Mouse (Mus musculus): ENCODE results near the gene Rapgef3. TPM values are rescaled to one million over a fixed set of nuclear protein-coding genes. Genes with fewer than 3 reads are reported as not detected.

Rapgef3 gene
- polyA plus RNA-seq (2015; fragmentation: Nextera tagmentation; extraction: Ambion mirVana), result 6.9 and 7.8 TPM in 2 replicates

DNA sequence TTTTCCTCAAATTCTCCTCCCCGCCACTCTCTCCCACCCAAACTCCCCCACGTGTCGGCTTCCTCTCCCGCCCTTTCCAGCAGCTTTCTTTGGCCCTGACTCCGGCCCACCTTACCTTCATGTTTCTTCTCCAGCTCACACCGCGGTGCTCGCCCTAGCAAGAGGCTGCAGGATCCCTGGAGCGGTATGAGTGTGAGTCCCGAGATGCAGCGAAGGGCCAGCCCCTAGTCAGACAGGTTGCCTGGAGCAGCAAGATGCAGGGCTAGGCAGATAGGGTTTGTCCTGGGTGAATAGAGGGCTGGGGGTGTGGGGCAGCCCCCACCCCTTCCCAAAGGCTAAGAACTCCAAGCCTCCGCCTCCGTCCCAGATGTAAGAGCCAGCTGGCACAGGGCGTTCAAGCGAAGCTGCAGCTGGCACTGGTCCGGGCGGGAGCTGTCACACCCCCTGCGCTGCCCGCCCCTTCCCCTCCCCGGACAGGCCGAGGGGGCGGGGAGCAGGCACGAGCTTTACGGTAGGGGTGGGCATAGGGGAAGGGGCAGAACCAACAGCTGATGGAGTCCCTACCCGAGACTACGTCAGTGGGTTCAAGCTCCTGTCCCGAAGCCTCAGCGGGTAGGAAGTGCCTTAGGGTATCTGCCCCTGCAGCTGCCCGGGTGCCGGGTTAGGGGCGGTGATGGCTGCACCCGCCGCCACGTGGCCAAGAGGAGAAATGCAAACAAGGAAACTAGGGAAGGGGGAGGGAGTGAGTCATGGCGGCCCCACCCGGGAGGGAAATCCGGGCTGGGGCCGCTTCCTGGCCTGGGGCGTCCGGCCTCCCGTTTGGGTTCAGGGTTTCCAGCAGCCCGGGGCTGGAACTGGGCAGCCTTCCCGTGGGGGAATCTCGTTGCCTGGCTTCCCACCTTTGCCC lies at the start of gene Rapgef3:
TSS of gene Rapgef3 (minus strand) at position 693 of the 907 bp plus-strand sequence.
- no peaks in the 10 kb centered on the region for H3K9me3 ChIP-seq
- H3K4me2 ChIP-seq (replicated peaks), result peak within 1 kb of the TSS; percentile 97
- WGBS, result 1% methylated on average over 44 of the region's 44 CpGs
- H3K4me3 ChIP-seq (replicated peaks), result peak within 1 kb of the TSS; percentile 52
- H3K27ac ChIP-seq, result peak within 1 kb of the TSS; percentile 40
- H3K27me3 ChIP-seq (replicated peaks), result peaks cover 21% of the 10 kb centered on the region
- H3K4me1 ChIP-seq (replicated peaks), result peaks cover 30% of the 10 kb centered on the region
- H3K36me3 ChIP-seq, result no peaks in the 10 kb centered on the region
- peak within 1 kb of the TSS; percentile 51 for H3K9ac ChIP-seq
- peak; percentile 81 for ATAC-seq

- 90% methylated on average over 17 of the region's 17 CpGs for WGBS
Measured at GRCm38 (mm10) chr15:97816199-97816994, 48.6 kb upstream of the Rapgef3 start.

GRCm38 (mm10) chr15:97815254-97815653 lies 47.5 kb upstream of the Rapgef3 start:
- Histone ChIP-seq H3K4me1 (replicated peaks) (peaks cover 30% of the 10 kb centered on the region), H3K4me3 (replicated peaks) (no peak overlapping the region), H3K36me3 (peaks cover 5% of the 10 kb centered on the region; the same call in 1 of the 2 replicates), H3K27me3 (replicated peaks) (no peaks in the 10 kb centered on the region), H3K9me3 (no peaks in the 10 kb centered on the region), H3K9ac (no peak overlapping the region), H3K4me2 (replicated peaks) (no peak overlapping the region), H3K27ac (no peak overlapping the region)
- WGBS, result 90% methylated on average over 4 of the region's 4 CpGs
- ATAC-seq, result no peak

More at GRCm38 (mm10) chr15:97816199-97816994, 48.6 kb upstream of the Rapgef3 start:
- Histone ChIP-seq H3K36me3 (no peaks in the 10 kb centered on the region), H3K27ac (no peak overlapping the region), H3K27me3 (replicated peaks) (no peaks in the 10 kb centered on the region), H3K4me1 (replicated peaks) (peaks cover 39% of the 10 kb centered on the region), H3K4me3 (replicated peaks) (no peak overlapping the region), H3K9ac (no peak overlapping the region), H3K9me3 (no peaks in the 10 kb centered on the region), H3K4me2 (replicated peaks) (no peak overlapping the region)
- ATAC-seq, result no peak

DNA sequence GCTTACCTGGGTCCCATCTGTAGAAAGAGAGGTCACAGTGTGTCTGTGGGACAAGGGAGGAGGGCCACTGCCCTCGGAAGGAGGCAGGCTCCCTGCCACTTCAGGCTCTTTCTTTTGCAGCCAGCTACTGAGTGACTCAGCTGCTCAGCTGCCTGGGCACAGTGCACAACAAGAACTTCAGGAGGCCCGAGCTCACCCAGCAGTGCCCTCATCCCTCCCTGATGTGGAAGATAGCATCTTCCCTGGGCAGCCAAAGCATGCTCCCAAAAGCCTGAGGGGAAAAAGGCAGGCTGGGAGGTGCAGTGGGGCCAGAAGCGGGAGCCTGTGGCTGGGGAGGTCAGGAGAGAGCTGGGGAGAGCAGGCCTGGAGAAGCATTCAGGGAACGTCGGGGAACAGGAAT lies 46.9 kb upstream of the Rapgef3 start:
- no peak overlapping the region for H3K9ac ChIP-seq
- peaks cover 30% of the 10 kb centered on the region for H3K4me1 ChIP-seq (replicated peaks)
- no peaks in the 10 kb centered on the region for H3K27me3 ChIP-seq (replicated peaks)
- no peak overlapping the region for H3K4me3 ChIP-seq (replicated peaks)
- WGBS, result 61% methylated on average over 5 of the region's 5 CpGs
- peak overlapping the region; percentile 25; the same call in 1 of the 2 replicates for H3K27ac ChIP-seq
- ATAC-seq, result no peak
- H3K9me3 ChIP-seq, result no peaks in the 10 kb centered on the region
- H3K36me3 ChIP-seq, result peaks cover 8% of the 10 kb centered on the region; the same call in 1 of the 2 replicates
- no peak overlapping the region for H3K4me2 ChIP-seq (replicated peaks)

- Histone ChIP-seq H3K36me3 (peaks cover 12% of the 10 kb centered on the region; the same call in 1 of the 2 replicates), H3K9ac (no peak overlapping the region; the same call in 1 of the 2 replicates), H3K27ac (peak overlapping the region; percentile 41), H3K4me1 (replicated peaks) (peaks cover 30% of the 10 kb centered on the region), H3K4me2 (replicated peaks) (peak overlapping the region; percentile 37), H3K4me3 (replicated peaks) (no peak overlapping the region), H3K9me3 (no peaks in the 10 kb centered on the region), H3K27me3 (replicated peaks) (no peaks in the 10 kb centered on the region)
- ATAC-seq, result peak; percentile 52; the same call in 1 of the 2 replicates
- 34% methylated on average over 21 of the region's 21 CpGs for WGBS
Measured at GRCm38 (mm10) chr15:97813452-97814204, 45.9 kb upstream of the Rapgef3 start.

GRCm38 (mm10) chr15:97812875-97813274 lies 45.1 kb upstream of the Rapgef3 start:
- Histone ChIP-seq H3K9ac (no peak overlapping the region), H3K27me3 (replicated peaks) (no peaks in the 10 kb centered on the region), H3K9me3 (no peaks in the 10 kb centered on the region), H3K4me3 (replicated peaks) (no peak overlapping the region), H3K4me2 (replicated peaks) (no peak overlapping the region), H3K36me3 (peaks cover 14% of the 10 kb centered on the region; the same call in 1 of the 2 replicates), H3K4me1 (replicated peaks) (peaks cover 30% of the 10 kb centered on the region), H3K27ac (peak overlapping the region; percentile 41)
- no peak for ATAC-seq
- WGBS, result 66% methylated on average over 7 of the region's 7 CpGs

DNA sequence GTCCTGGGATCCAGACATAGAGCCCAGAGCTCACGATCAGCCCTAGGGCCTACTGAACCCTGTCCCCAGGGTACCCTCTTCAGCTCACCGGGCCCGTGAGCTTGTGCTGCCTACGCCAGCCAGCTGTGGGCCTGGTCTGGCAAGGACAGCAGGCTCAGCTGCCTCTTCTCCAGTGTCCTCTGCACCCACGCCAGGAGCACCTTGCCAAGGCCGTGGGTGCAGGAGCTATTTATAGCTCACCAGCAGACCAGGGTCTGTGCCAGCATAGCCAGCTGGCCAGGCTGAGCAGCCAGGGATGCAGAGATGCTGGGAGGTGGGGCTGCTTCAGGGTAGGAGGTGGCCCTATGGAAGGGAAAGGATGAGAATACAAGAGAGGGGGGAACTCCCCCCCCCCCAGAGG lies 44.4 kb upstream of the Rapgef3 start:
- Histone ChIP-seq H3K27ac (no peak overlapping the region), H3K36me3 (peaks cover 15% of the 10 kb centered on the region; the same call in 1 of the 2 replicates), H3K4me3 (replicated peaks) (no peak overlapping the region), H3K4me1 (replicated peaks) (peaks cover 30% of the 10 kb centered on the region), H3K4me2 (replicated peaks) (no peak overlapping the region), H3K9me3 (no peaks in the 10 kb centered on the region), H3K9ac (no peak overlapping the region), H3K27me3 (replicated peaks) (no peaks in the 10 kb centered on the region)
- no peak; the same call in 1 of the 2 replicates for ATAC-seq
- 58% methylated on average over 6 of the region's 6 CpGs for WGBS

- H3K9ac ChIP-seq, result no peak overlapping the region
- H3K9me3 ChIP-seq, result no peaks in the 10 kb centered on the region
- H3K36me3 ChIP-seq, result peaks cover 20% of the 10 kb centered on the region; the same call in 1 of the 2 replicates
- H3K4me3 ChIP-seq (replicated peaks), result no peak overlapping the region
- no peak overlapping the region for H3K27ac ChIP-seq
- H3K27me3 ChIP-seq (replicated peaks), result no peaks in the 10 kb centered on the region
- no peak overlapping the region for H3K4me2 ChIP-seq (replicated peaks)
- H3K4me1 ChIP-seq (replicated peaks), result peaks cover 30% of the 10 kb centered on the region
- ATAC-seq, result no peak
- 86% methylated on average over 9 of the region's 9 CpGs for WGBS
Measured at GRCm38 (mm10) chr15:97811307-97811706, 43.5 kb upstream of the Rapgef3 start.

DNA sequence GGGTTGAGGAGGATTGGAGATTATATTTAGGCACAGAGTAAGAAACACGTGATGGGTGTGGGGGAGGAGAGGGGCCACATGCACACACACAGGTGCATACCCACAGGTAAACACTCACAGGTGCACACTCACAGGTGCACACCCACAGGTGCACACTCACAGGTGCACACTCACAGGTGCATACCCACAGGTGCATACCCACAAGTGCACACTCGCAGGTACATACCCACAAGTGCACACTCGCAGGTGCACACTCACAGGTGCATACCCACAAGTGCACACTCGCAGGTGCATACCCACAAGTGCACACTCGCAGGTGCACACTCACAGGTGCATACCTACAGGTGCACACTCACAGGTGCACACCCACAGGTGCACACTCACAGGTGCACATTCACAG lies 42.6 kb upstream of the Rapgef3 start:
- Histone ChIP-seq H3K4me2 (replicated peaks) (no peak overlapping the region), H3K9me3 (no peaks in the 10 kb centered on the region), H3K27me3 (replicated peaks) (no peaks in the 10 kb centered on the region), H3K36me3 (peaks cover 20% of the 10 kb centered on the region; the same call in 1 of the 2 replicates), H3K4me1 (replicated peaks) (peaks cover 30% of the 10 kb centered on the region), H3K4me3 (replicated peaks) (no peak overlapping the region), H3K9ac (no peak overlapping the region), H3K27ac (no peak overlapping the region)
- WGBS, result 92% methylated on average over 5 of the region's 5 CpGs
- ATAC-seq, result no peak

DNA sequence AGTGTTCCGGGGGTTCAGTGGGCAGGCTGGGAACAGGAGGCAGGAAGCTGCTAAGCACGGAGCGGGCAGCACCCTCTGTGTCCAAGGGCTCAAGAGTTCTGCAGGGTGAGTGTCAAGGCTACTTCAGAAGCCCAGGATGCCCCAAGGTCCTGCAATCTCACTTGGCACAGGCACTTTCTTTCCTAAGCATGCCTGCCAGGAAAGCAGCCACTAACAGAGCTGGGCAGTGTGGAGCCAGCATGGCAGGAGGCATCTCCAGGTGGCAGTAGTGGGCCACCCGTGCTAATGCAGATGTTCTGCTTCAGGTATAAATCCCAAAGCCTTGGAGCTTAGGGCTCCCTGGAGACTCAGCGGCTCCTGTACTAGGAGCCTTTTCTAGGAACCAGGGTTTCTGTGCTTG lies 42.2 kb upstream of the Rapgef3 start:
- Histone ChIP-seq H3K36me3 (peaks cover 22% of the 10 kb centered on the region; the same call in 1 of the 2 replicates), H3K4me2 (replicated peaks) (no peak overlapping the region), H3K9me3 (no peaks in the 10 kb centered on the region), H3K4me3 (replicated peaks) (no peak overlapping the region), H3K4me1 (replicated peaks) (peaks cover 30% of the 10 kb centered on the region), H3K9ac (no peak overlapping the region), H3K27ac (no peak overlapping the region), H3K27me3 (replicated peaks) (no peaks in the 10 kb centered on the region)
- 85% methylated on average over 5 of the region's 5 CpGs for WGBS
- no peak for ATAC-seq

DNA sequence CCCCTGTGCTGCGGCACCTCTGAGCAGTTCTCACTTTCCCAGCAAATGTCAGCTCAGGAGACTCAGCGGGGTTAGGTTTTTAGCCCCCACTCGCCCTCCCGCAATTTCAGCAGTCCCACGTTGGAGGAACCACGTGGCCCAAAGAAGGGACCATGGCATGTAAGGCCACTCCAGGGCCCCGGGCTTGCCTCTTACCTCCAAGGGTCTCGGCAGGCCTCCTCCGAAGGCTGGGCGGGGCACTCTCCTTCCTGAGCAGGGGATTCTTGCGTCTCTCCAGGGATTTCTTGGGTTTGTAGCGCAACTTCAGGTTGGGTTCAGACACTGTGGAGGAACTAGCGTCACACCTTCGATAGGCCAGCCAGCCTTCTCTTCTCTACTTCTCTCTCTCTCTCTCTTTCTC lies 41.4 kb upstream of the Rapgef3 start:
- no peaks in the 10 kb centered on the region for H3K9me3 ChIP-seq
- 82% methylated on average over 14 of the region's 14 CpGs for WGBS
- H3K4me1 ChIP-seq (replicated peaks), result peaks cover 23% of the 10 kb centered on the region
- no peaks in the 10 kb centered on the region for H3K27me3 ChIP-seq (replicated peaks)
- H3K4me2 ChIP-seq (replicated peaks), result no peak overlapping the region
- ATAC-seq, result no peak
- no peak overlapping the region for H3K9ac ChIP-seq
- peaks cover 25% of the 10 kb centered on the region; the same call in 1 of the 2 replicates for H3K36me3 ChIP-seq
- H3K4me3 ChIP-seq (replicated peaks), result no peak overlapping the region
- no peak overlapping the region for H3K27ac ChIP-seq
